Mouse (Mus musculus): Measurements from ENCODE around the gene Cuedc1. TPM values are rescaled to one million over a fixed set of nuclear protein-coding genes. Genes with fewer than 3 reads are reported as not detected.
"Not testable (repeated sequence)": the region's sequence is repeated elsewhere in the genome, so short reads cannot be mapped to it uniquely, and the experiment has no call there.

Gene Cuedc1
- total RNA-seq, 2 experiments from 2014 or later: 50.5 to 60.6 TPM

DNA sequence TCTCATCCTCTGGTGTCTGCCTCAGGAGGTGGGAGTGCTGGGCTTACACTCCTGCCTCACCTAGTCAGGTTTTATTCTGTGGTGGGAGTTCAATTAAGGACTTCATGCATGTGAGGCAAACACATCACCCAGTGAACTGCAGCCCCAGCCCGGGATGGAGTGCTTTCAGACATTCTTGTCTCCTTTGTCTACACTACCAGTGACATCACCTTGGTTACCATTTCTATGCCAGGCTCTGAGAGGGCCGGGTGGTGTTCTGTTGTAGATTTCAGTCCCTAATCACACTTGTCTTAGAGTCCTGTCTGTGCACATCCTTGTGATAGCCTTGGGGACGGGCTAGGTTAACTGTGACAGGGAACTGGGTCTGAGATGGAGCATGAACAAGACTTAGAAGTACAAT lies 70.8 kb downstream of the Cuedc1 start:
- no peak for DNase-seq

DNA sequence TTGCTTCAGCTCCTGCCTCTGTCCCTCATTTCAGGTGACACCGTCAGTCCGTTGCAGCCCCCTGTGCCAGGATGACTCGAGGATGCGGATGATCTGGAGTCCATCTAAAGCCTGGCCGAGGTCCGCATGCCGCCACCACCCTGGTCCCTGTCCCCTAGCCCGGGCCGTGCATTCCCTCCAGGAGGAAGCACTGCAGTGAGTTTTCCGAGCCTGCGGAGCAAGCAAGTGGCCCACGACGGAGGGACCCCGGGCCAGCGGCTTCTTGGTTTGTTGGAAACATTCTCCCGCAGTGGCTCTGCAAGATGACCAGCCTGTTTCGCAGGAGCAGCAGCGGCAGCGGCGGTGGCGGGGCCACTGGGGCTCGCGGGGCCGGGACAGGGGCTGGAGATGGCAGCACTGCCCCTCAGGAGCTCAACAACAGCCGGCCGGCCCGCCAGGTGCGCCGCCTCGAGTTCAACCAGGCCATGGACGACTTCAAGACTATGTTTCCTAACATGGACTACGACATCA lies 71.7 kb downstream of the Cuedc1 start:
- DNase-seq: no peak

DNA sequence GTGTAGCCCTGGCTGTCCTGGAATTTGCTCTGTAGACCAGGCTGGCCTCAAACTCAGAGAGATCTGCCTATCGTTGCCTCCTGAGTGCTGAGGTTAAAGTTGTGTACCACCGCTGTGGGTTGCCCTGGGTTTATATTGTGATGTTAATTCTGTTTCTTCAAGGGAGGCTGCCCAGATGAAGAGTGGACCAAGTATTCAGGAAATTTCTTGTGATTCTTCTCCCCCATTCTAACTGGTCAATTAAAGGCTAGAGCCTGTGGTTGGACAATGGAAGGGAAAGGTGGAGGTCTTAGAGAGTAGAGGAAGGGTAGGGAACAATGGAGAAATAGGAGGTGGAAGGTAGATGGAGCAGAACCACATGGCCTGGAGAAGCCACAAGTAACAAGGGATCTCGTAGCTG lies 72.7 kb downstream of the Cuedc1 start:
- DNase-seq: no peak

DNA sequence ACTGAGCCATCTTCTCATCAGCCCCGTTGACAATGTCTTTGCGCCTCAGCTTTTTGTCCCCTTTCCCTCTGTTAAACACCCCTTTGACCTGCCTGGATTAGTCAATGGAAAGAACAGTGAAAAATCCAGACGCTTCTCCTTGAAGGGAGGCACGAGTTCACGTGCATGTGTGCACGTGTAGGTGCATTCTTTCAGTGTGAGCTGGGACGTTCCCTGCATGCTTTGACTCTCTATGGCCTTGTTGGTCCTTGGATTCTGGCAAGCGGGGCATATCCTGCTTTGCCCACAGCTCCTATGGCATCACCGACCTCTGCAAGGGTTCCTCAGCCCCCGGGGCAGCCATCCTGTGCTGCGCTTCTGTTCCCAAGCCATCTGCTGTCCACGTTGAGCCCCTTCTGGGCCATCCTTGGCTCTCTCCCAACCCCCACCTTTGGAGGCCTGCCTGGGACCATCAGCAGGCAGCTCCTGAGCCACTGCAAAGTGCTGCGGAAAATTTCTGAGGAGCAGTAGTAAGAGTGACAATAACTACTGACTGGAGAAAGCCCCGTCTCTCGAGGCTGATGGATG lies 74.1 kb downstream of the Cuedc1 start:
- no peak for DNase-seq

DNA sequence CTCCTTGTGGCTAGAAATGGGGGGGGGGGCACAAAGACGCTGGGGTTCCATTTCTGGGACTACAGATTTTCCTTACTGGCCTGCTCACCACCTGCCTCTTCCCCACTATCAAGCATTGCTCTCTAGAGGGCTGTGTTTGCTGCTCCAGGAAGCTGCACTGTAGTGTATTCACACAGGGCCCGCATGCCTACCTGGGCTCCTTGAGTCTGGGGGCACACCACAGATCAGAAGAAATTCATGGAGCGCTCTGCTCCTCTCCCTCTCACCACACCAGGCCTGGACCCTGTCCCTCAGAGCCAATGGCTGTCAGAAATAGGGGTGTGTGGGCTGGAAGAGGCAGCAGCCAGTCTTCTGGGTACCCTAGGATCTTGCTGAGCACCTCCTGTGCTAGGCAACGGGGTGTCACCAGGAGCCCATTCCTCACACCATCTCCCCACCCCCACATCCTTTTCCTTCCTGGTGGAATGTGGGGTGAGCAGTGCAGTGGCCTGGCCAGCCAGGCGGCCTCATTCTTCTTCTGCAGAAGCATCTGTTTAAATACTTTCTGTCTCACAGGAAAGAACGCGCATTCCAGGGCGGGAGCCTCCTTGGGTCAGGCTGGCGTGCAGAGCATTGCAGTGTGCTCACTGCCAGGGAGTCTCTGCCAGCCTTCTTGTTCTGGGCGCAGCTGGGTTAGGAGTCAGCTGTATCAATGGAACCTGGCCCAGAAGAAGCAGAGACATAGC lies 74.9 kb downstream of the Cuedc1 start:
- DNase-seq: peak; percentile 74

DNA sequence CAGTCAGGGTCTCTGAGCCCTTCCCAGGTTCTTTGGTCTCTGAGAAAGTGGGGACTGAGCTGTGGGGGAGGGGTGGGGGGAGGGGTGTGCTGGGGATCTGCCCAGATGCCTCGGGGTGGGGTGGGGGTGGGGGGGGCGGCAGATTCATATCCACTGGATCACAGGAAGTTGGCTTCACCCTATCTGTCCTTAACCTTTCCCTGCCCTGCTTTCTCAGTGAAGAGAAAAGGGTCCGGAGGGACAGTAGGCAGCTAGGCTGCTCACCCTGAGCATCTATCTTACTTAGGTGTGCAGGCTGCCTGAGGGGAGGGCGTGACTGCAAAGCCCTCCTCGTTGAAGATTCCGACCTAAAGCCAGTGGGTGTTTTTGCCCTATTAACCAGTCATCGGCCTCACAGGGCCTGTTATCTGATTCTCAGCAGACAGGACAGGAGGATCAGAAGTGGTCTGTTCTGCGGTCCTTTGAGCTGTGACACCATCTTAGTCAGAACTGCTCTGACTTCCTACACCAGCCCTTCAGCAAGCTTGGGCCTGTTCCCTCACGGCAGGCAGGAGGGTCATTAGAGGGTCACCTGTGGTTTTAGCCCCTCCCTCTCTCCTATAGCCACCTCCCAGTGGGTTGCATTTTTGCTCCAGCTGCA lies 75.6 kb downstream of the Cuedc1 start:
- DNase-seq: no peak

DNA sequence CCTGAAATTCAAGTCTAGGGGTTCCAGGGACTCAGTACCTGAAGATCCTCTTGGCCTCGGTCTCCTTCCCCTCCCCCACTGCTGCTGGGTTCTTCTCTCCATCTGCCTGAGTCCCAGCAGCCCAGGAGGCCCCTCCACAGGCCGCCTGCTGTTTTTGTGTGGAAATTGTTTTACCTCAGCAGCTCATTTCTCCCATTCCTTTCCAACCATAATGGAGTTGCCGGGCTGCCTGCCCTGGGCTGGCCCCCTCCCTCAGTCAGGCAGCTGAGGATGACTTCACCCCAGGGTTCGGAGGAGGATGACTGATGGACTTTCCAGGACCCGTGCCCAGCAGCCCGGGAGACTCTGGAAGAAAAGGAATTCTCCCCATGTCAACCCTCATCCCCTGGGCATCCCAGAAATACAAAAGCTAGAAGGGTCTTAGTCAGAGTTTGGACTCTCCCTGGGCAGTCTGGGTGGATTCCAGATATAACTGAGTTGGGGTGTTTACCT lies 82.7 kb downstream of the Cuedc1 start:
- peak; percentile 68 for DNase-seq

DNA sequence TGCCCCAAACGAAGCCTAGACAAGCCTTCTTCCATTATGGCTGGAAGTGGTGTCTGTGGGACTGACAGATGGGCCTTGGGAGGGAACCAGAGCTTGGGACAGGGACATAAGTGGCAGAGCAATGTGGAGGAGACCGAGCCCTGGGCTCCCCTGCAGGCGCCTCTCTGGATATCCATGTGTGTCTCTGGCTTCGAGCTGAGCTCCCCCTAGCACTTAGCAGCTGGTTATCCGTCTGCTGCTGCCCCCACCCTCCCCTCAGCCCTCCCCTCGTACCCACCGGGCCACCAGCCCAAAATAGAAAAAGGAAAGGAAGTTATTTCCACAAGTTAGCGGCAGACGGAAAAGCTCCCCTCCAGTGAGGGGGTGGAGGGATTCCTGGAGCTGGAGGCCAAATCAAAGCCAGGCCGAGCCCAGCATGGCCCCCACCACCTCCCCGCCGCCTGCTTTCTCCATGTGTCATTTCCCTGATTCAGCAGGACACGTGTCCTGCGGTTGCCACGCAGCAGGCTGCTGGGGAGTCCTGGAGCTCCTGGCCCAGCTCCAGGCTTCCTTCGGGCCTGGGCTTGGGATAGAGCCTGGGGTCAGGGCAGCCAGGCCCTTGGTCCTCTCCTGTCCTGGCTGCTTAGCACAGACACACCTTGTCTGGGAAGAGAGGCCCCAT lies 83.2 kb downstream of the Cuedc1 start:
- DNase-seq: peak; percentile 85

DNA sequence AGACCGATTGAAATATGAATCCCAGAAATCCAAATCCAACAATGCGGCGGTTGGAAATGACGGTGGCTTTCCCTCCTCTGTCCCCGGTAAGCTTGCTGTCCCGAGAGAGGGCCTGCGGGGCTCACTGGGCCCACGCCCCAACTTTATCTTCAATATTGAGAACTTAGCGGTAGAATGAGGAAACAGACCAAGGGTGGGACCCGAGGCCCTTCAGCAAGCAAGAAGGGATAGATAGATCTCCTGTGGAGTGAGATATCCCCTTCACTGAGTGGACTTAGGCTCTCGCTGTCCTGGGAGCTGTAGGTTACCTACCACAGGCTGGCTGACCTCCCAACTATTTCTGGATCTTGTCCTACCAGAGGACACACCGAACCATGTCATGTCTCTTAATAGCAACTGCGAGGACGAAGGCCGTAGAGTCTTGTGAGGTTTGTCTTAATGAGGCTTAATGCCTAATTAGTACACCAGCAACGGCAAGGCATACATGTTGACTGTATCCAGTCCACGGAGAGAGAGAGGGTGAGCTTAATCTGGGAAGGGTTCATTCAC lies 86.8 kb downstream of the Cuedc1 start:
- no peak for DNase-seq

DNA sequence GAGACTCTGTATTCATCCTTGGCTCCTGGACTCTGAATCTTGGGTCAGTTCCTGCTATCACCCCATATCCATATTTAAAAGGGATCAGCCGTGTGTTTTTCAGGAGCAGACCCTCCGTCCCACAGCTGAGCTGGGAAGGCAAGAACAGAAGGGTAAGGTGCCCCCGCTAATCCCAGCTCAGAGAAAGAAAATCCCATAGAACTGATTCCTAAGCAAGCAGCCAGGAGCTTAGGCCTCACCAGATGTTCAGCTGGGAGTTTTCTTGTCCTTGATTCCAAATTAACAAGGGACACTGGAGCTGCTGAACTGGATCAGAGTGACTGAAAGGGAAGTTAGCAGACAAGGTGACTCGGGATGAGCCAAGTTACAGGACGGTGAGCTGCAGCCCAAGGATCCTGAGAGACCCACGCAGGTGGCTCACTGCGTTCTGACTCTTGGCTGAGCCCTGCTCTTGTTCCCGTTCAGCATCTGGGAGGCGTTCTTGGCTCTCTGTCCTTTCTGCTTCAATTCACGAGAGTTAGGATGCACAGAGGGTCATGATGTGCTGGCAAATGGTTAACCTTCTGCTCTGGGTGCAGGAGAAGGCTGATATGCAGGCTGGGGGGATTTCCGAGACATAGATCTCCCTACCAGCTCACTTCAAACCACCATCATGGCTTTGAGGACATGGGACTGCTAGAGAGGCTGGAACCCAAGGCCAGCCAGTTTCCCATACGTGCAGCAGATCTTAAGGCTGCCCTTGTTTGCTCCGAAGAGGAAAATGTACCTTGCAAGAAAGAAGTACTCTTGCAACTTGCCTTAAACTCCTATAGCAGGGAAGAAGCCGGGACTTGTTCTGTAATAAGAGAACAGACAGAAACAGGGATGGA lies 88.5 kb downstream of the Cuedc1 start:
- DNase-seq: no peak

DNA sequence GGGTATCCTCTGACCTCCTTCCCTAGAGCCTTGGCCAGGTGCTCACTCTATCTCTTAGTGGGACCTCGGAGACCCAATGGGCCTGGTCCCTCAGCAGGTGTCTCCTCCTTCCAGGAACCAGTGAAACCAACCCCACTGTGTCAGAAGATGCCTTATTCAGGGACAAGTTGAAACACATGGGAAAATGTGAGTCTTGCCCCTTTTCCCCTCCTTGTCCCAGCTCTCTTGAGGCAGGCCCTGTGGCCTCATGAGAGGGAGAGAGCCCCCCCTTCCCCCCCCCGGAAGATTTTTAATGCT lies 89.0 kb downstream of the Cuedc1 start:
- DNase-seq: no peak

DNA sequence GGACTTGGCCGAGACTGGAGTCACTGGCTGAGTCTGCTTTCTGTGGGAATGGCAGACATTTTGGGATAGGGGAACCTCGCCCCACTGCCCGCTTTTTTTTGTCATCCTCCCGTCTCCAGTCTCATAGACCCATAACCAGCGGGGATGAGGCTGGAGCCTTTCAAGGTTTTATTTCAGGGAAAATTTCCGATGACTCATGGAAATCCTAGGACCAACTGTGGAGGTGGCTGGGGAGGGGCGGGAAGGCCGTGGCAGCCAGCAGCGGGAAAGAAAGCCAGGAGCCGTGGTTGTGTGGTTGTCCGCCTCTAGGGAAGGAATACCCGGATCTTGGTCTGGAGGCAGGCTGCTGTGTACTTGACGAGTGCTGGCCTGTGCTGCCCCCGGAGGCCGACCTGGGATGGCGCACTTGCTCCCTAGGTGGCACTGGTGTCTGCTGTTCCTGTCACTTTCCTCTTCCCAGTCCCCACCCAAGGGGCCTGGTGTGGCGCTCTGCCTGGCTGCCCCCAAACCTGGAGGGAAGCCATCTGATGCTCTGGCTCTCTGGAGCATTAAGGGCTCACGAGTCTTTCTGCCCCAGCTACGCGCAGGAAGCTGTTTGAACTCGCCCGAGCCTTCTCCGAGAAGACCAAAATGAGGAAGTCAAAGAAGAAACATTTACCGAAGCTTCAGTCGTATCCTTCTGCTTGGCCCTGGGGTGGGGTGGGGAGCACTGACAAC lies 89.7 kb downstream of the Cuedc1 start:
- DNase-seq: peak; percentile 80

DNA sequence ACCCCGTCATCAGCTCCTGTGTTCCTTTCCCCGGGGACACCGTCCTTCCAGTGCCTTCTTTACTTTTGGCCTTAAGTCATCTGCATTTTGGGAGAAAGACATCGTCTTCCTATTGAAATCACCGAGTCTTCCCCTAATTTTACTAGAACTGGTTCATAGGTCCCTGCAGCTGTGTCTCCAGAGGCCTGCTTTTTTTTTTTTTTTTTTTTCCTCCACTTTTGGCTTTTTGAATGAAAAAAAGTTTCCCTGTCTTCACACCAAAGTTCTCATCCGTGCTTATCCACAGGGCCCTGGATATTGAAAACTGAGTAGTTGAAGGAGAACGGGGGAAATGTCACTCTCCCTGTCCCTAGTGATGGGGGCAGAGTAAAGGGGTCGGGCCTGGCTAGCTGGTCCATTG lies 90.4 kb downstream of the Cuedc1 start:
- no peak for DNase-seq

DNA sequence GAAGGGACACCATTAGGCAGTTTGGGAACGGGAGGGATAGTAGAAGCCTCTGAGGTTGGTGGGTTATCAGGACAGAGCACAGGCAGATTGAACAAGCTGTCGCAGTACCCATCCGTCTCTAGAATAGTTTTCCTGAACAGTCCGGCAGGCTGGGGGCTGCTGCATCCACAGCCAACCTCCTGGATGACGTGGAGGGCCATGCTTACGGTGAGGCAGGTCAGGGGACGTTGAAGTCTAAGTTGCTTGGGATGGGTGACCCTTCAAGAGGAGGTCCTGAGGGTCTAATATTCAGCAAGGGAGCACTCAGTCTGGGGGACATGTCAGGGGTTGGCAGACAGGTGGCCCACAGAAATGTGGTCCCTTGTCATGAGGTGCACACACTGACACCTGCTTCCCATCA lies 90.8 kb downstream of the Cuedc1 start:
- DNase-seq: no peak

DNA sequence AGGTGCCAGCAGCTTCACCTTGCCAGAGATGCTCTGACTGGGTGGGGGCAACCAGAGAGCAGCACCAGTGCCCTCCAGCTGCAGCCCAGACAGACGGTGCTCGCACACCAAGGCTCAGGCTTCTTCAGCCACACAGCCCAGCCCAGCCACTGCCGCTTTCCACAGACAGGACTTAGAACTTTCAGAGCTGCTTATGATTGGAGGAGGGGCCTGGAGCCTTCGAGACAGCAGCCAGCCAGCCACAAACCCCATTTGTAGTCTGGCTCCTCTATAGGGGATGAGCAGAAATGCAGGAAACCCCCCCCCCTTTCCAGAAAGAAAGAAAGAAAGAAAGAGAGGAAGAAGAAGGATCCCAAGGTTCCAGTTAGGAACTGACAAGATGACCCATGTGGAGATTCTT lies 94.7 kb downstream of the Cuedc1 start:
- DNase-seq: no peak

DNA sequence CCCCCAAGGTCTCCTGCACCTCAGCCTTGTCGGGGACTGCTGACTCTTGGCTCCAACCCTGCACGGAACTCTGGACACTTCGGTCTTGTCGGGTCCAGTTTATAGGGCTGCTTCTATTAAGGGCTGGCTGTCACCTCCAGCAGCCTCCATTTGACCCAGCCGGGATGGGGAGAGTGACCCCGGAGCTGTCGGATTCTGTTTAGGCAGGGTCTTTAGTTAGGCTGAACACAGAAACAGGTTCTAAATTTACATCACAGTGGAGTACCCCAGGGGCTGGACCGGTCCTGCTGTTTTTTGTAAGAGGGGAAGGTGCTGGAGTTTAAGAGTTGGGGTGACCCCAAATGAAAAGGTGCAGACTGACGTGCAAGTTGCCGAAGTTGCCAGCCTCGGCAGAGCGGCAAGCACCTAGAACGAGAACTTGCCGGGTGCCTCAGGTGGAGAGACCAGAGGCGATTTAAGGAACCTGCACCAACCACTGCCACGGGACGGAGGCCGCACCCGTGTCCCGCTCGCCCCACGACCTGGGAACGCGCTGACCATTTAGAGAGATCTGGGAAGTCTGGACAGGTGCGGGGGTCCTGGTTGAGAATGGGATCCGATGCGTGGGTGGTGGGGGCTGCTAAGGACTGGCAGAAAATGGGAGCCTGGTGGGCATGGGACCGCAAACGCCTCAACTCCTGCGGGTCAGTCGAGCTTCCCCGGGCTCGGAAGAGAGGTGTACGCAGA lies 95.4 kb downstream of the Cuedc1 start:
- no peak for DNase-seq

DNA sequence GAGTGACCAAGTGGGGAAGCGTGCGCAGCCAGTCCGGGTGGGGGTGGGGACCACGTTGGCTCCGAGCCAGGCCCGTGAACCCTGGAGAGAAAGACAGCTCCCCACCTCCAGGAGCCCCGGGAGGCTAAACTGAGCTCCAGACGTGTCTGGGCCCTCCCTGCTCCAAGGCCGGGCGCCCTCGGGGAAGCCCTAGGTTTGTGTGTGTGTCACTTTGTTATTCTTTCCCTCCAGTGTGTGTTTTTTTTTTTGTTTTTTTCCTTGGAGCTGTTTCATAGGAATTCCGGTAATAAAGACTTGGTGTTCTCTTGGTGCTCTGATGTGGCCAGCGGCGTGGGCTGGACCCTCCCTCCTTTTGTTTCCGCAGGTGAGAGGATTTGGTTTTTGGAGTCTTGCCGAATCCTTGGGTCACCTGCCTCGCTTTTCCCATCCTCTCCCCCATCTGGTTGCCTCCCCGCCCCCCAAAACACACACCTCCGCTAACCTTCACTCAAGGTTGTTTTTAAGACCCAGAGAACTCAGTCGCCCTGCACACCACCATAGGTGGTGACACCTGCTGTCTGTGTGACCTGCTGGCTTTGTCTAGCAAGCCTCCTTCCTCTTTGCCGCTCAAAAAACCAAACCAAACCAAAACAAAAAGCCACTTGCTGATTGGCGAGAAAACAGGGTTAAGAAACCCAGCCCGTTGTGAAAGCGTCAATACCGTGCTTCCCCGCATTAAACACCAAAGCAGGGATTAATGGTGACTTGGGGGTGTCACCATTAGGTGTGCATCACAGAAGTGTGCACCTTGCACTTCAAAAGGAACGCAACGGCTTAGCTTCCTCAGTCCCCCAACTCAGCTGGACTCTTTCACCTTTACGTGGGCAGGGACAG lies 96.2 kb downstream of the Cuedc1 start:
- DNase-seq: no peak

DNA sequence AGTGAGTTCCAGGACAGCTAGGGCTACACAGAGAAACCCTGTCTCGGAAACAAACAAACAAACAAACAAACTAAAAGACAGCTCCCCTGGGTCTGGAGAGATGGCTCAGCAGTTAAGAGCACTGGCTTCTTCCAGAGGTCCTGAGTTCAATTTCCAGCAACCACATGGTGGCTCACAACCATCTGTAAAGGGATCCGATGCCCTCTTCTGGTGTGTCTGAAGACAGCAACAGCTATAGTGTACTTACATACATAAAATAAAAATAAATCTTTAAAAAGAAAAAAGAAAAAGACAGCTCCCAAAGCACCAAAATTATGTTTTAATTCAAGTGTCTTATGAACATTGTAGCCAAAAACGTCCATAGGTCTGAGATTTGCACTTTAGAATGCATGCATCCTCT lies 97.8 kb downstream of the Cuedc1 start:
- DNase-seq: not testable (repeated sequence)

DNA sequence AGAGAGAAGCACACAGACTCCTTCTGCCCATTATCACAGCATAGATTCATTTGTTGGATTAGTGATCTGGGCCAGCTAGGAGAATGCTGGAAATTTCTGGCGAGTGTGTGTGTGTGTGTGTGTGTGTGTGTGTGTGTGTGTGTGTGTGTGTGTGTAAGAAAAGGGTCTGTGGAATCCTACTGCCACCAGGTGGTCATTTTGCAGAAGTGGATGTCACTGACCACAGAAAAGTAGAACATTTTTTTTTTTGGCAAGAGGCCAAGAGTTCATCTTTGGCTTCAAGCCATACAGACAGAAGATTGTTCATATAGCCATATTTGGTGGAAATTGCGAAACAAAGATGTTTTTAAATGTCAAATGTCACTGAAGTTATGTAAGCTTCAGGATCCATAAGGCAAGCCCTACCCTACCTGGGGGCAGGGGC lies 99.3 kb downstream of the Cuedc1 start:
- peak; percentile 64 for DNase-seq

All from gastrocnemius, postnatal 10 days (tissue).